Mouse (Mus musculus) embryonic facial prominence, embryonic 11.5 days (tissue): Measurements from ENCODE around the gene Nprl2. TPM values are rescaled to one million over a fixed set of nuclear protein-coding genes. Genes with fewer than 3 reads are reported as not detected.
A peak's percentile ranks its signal among the peaks of the same experiment; 100 is the strongest.

Source experiments
- ATAC-seq: fragments of 200-750 bp; cut with Nextera tagmentation; replicated peaks from 2 replicates; pipeline ENCODE4 v1.8.0; 2017; ENCODE audit warnings: low read depth; ENCODE audit not compliant: insufficient number of reproducible peaks, low FRiP score, low TSS enrichment
- DNase-seq: peaks from one replicate; pipeline ENCODE4 v3.0.0-alpha.2; 2015; ENCODE audit warnings: low spot score
- H3K27ac ChIP-seq: fragments of 300-500 bp; sonication (generic); replicated peaks from 2 replicates; pipeline ENCODE4 v1.5.1; 2014; ENCODE audit warnings: mild to moderate bottlenecking, low read depth, low read length, control low read depth
- H3K27me3 ChIP-seq: fragments of 300-500 bp; sonication (generic); 2 replicates; pipeline ENCODE4 v1.6.1; 2014; ENCODE audit warnings: mild to moderate bottlenecking, low read length, moderate library complexity, mixed read lengths; ENCODE audit not compliant: control insufficient read depth, insufficient read depth
- H3K36me3 ChIP-seq: fragments of 300-500 bp; sonication (generic); replicated peaks from 2 replicates; pipeline ENCODE4 v1.6.1; 2014; ENCODE audit warnings: low read depth, mild to moderate bottlenecking, low read length, moderate library complexity, mixed read lengths; ENCODE audit not compliant: control insufficient read depth, insufficient read depth
- H3K4me1 ChIP-seq: fragments of 300-500 bp; sonication (generic); 2 replicates; pipeline ENCODE4 v1.6.1; 2014; ENCODE audit warnings: low read length, mixed read lengths; ENCODE audit not compliant: control insufficient read depth, insufficient read depth
- H3K4me2 ChIP-seq: fragments of 300-500 bp; sonication (generic); 2 replicates; pipeline ENCODE4 v1.6.1; 2014; ENCODE audit warnings: low read depth, mild to moderate bottlenecking, control low read depth, low read length, moderate library complexity
- H3K4me3 ChIP-seq: fragments of 300-500 bp; sonication (generic); 2 replicates; pipeline ENCODE4 v1.5.1; 2014; ENCODE audit warnings: low read depth, low read length, control low read depth
- H3K9ac ChIP-seq: fragments of 300-500 bp; sonication (generic); replicated peaks from 2 replicates; pipeline ENCODE4 v1.6.1; 2014; ENCODE audit warnings: mild to moderate bottlenecking, control low read depth, low read length
- H3K9me3 ChIP-seq: fragments of 300-500 bp; sonication (generic); replicated peaks from 2 replicates; pipeline ENCODE4 v1.6.1; 2016; ENCODE audit warnings: mild to moderate bottlenecking, low read length, inconsistent platforms, mixed read lengths; ENCODE audit not compliant: control insufficient read depth
- WGBS: fragments of 180-500 bp; shearing (Covaris S2); extraction: QIAGEN DNeasy Blood & Tissue Kit; methylation state at CpG from one replicate; pipeline ENCODE4 v1.1.7; 2014; 5-methylcytosine and 5-hydroxymethylcytosine counted together
- polyA plus RNA-seq: library from polyadenylated mRNA; unstranded; fragments of >200 nt; fragmentation: Nextera tagmentation; extraction: Ambion mirVana; gene quantifications from 2 replicates; pipeline ENCODE4 v1.2.1, GENCODE M21; 2014

Gene Nprl2
- polyA plus RNA-seq, result 39.2 and 41.9 TPM in 2 replicates

- peak within 1 kb of the TSS; percentile 67 for H3K9ac ChIP-seq
- peak within 1 kb of the TSS; percentile 80 for H3K4me2 ChIP-seq
- under 1% methylated on average over 46 of the region's 46 CpGs for WGBS
- no peaks in the 10 kb centered on the region for H3K27me3 ChIP-seq
- H3K9me3 ChIP-seq, result no peaks in the 10 kb centered on the region
- ATAC-seq, result peak; percentile 54
- no peaks in the 10 kb centered on the region; the same call in none of the 2 replicates for H3K36me3 ChIP-seq
- H3K4me3 ChIP-seq, result peak within 1 kb of the TSS; percentile 65
- no peak within 1 kb of the TSS for H3K27ac ChIP-seq
- DNase-seq, result peak; percentile 96
- H3K4me1 ChIP-seq, result peaks cover under 1% of the 10 kb centered on the region
Measured at GRCm38 (mm10) chr9:107541474-107542351, at the start of gene Nprl2, which contains the start of gene Cyb561d2. Gene Nprl2, plus strand, starts transcription at chr9:107542226. Gene Cyb561d2, minus strand, starts transcription at chr9:107542193.

GRCm38 (mm10) chr9:107493511-107493910 is 48.5 kb upstream of the Nprl2 start:
- ATAC-seq (peak; percentile 72), DNase-seq (peak; percentile 49)
- no peaks in the 10 kb centered on the region; the same call in 1 of the 2 replicates for H3K4me1 ChIP-seq
- no peaks in the 10 kb centered on the region for H3K27me3 ChIP-seq
- WGBS, result 46% methylated on average over 1 of the region's 1 CpGs
- no peaks in the 10 kb centered on the region for H3K36me3 ChIP-seq
- H3K9ac ChIP-seq, result no peak overlapping the region
- H3K4me2 ChIP-seq, result no peak overlapping the region
- H3K27ac ChIP-seq, result no peak overlapping the region
- no peaks in the 10 kb centered on the region for H3K9me3 ChIP-seq
- H3K4me3 ChIP-seq, result no peak overlapping the region

DNA sequence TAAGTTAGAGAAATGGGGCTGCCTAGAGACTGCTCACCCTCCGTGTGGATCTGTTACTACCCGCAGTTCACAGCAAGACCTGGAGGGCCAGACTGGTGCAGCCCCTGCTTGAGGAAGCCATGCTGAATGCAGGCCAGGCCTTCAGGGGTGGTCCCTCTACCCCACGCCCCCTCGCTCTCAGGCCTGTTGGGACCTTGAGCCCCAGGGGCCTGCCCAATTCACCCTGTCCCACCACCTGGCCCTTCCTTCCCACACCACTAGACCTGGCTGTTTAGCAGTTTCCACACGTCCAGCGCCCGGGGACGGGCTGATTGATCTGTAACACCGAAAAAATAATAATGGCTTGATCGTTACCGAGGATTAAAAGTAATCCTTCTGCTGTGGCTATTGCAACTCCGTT is 47.8 kb upstream of the Nprl2 start:
- Histone ChIP-seq H3K4me3 (no peak overlapping the region), H3K27ac (no peak overlapping the region)
- DNase-seq, result no peak

DNA sequence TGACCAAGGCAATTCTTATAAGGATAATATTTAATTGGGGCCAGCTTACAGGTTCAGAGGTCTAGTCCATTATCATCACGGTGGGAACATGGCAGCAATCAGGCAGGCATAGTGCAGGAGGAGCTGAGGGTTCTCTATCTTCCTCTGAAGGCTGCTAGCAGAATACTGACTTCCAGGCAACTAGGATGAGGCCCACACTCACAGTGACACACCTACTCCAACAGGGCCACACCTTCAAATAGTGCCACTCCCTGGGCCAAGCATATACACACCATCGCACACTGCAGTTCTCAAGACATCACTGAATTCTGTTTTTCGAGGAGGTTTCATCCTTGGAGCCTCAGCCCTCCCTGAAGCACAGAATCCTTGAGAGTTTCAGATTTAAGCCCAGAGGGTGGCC is 45.7 kb upstream of the Nprl2 start:
- no peak overlapping the region for H3K27ac ChIP-seq
- H3K9ac ChIP-seq, result no peak overlapping the region
- no peak for DNase-seq
- no peak for ATAC-seq
- H3K27me3 ChIP-seq, result no peaks in the 10 kb centered on the region
- H3K9me3 ChIP-seq, result no peaks in the 10 kb centered on the region
- WGBS, result 80% methylated on average over 3 of the region's 3 CpGs
- no peak overlapping the region for H3K4me3 ChIP-seq
- H3K4me2 ChIP-seq, result no peak overlapping the region
- H3K4me1 ChIP-seq, result no peaks in the 10 kb centered on the region; the same call in 1 of the 2 replicates
- H3K36me3 ChIP-seq, result no peaks in the 10 kb centered on the region

More for the DNA sequence above, 47.8 kb upstream of the Nprl2 start:
- Histone ChIP-seq H3K4me2 (no peak overlapping the region), H3K9ac (no peak overlapping the region), H3K9me3 (no peaks in the 10 kb centered on the region), H3K27me3 (no peaks in the 10 kb centered on the region), H3K4me1 (no peaks in the 10 kb centered on the region; the same call in 1 of the 2 replicates), H3K36me3 (no peaks in the 10 kb centered on the region)
- WGBS, result 65% methylated on average over 12 of the region's 12 CpGs
- ATAC-seq, result no peak

GRCm38 (mm10) chr9:107500708-107501286 is 41.2 kb upstream of the Nprl2 start:
- no peaks in the 10 kb centered on the region for H3K4me1 ChIP-seq
- H3K27me3 ChIP-seq, result no peaks in the 10 kb centered on the region
- DNase-seq (no peak), ATAC-seq (no peak)
- no peak overlapping the region for H3K27ac ChIP-seq
- no peak overlapping the region for H3K4me2 ChIP-seq
- no peak overlapping the region for H3K4me3 ChIP-seq
- H3K9ac ChIP-seq, result no peak overlapping the region
- WGBS, result 83% methylated on average over 3 of the region's 3 CpGs
- H3K36me3 ChIP-seq, result no peaks in the 10 kb centered on the region
- no peaks in the 10 kb centered on the region for H3K9me3 ChIP-seq

- no peaks in the 10 kb centered on the region for H3K36me3 ChIP-seq
- 92% methylated on average over 12 of the region's 12 CpGs for WGBS
- DNase-seq (no peak), ATAC-seq (no peak)
- H3K27me3 ChIP-seq, result no peaks in the 10 kb centered on the region; the same call in 1 of the 2 replicates
- H3K4me2 ChIP-seq, result no peak overlapping the region
- no peak overlapping the region for H3K27ac ChIP-seq
- H3K4me1 ChIP-seq, result no peaks in the 10 kb centered on the region
- no peaks in the 10 kb centered on the region for H3K9me3 ChIP-seq
- no peak overlapping the region for H3K4me3 ChIP-seq
- no peak overlapping the region for H3K9ac ChIP-seq
Measured at GRCm38 (mm10) chr9:107502131-107502846, 39.7 kb upstream of the Nprl2 start.

- Histone ChIP-seq H3K4me3 (no peak overlapping the region), H3K9ac (no peak overlapping the region), H3K9me3 (no peaks in the 10 kb centered on the region), H3K4me1 (no peaks in the 10 kb centered on the region), H3K27me3 (no peaks in the 10 kb centered on the region; the same call in 1 of the 2 replicates), H3K4me2 (no peak overlapping the region), H3K36me3 (no peaks in the 10 kb centered on the region), H3K27ac (no peak overlapping the region)
- ATAC-seq (no peak), DNase-seq (no peak)
- WGBS, result 72% methylated on average over 19 of the region's 19 CpGs
Measured at GRCm38 (mm10) chr9:107504662-107505537, 37.1 kb upstream of the Nprl2 start.
